Mouse (Mus musculus) adrenal gland, adult 10 weeks (tissue): ENCODE measurements around the gene Lrrc8d. TPM values are rescaled to one million over a fixed set of nuclear protein-coding genes. Genes with fewer than 3 reads are reported as not detected.

Experiments used
- polyA plus RNA-seq: library from polyadenylated mRNA; stranded (reverse); fragments of 350-450 nt; fragmentation: Illumina TruSeq; extraction: RNeasy Lipid Tissue Mini Kit (QIAGEN cat#74804); gene quantifications from one replicate; pipeline ENCODE4 v1.2.3, GENCODE M21; 2014; ENCODE audit warnings: low read depth, low replicate concordance

Lrrc8d gene
- polyA plus RNA-seq = 63.2 TPM

DNA sequence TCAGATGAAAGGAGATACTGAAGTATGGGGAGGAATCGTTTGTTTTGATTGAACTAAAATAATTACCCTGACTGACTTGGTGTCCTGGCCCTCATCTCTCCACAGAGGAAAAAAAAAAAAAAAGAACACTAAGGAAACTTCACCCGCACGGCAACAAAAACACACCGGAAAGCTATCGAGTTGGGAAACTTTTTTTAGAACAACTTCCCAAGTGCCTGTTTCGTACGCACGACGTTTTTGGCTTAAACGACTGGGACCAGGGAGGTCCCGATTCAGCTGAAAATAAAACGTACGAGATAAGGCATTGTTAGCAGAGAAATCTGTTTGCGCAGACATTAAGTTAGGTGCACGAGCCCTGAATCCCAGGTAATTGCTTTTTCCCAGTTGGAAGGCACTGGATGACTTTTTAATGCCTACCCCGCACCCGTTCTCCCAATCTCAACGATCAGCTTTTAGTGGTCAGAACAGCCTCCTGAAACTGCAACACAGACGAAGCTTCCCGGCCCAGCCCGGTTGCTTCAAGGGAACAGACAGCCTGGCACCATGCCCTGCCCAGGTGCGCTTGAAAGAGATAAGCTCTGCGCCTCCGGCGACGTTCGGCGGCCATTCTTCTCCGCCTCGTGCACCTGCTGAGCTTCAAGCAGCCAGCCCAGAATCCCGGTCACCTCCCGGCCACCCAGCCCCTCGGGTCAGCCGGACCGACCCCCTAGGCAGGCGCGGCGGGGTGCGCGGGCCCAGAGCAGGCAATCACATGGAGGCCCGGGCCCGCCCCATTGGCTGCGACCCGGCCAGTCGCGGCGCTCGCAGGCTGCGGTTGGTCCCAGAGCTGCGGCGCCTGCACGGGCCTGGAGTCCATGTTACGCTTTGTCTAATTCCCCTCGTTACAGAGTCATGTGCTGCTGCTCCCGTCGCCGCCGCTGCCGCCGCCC is at the start of gene Lrrc8d:
Gene Lrrc8d (plus strand): TSS at position 829 of the 929 bp plus-strand sequence.

DNA sequence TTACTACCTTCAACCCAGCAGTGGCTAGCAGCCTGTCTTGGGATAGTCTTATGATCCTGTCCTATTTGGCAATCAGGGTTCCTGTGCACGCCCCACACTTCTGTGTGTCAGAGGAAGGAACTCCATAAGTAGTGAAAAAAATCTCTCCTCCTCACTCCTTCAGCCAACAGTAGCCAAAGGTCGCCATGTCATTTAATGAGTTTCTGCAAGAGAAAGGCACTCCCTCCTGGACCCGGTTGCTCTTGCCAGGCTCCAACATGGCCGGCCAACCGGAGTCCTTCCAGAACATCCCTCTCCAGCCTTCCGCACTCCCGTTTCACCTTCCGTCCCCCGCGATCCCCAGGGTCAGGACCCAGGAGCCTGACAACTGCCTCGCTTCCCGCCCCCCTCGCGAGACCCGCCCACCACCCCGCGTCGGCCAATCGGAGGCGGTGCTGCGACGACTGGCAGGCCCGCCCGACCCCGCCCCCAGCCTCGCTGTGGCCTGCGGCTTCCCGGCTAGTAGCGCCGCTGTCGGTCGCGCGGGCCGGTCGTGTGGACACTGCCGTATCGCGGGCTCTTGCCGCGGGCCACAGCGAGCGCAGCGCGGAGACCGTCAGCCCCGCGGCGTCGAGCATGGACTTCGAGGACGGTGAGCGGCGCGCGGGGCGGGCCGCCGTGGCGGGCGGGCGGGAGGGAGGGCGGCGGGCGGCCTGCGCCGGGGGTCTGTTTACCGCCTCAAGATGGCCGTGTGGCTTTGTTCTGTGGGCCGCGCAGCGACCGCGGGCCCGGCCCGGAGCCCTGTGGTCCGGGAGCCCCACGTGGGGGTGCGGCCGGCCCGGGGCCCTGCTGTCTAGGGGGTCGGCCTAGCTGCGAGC is 176.5 kb downstream of the Lrrc8d start, which contains the start of gene Zfp326:
Gene Zfp326 (plus strand): TSS at position 498 of the 857 bp plus-strand sequence.

Other genes starting within 250 kb of the Lrrc8d start
- gene Lrrc8c, start 180.6 kb upstream of the Lrrc8d start, polyA plus RNA-seq = 28.1 TPM
- 100 TPM for gene Zfp326, start 176.6 kb downstream of the Lrrc8d start, polyA plus RNA-seq